Mouse (Mus musculus): ENCODE measurements around the gene Srl.

DNA sequence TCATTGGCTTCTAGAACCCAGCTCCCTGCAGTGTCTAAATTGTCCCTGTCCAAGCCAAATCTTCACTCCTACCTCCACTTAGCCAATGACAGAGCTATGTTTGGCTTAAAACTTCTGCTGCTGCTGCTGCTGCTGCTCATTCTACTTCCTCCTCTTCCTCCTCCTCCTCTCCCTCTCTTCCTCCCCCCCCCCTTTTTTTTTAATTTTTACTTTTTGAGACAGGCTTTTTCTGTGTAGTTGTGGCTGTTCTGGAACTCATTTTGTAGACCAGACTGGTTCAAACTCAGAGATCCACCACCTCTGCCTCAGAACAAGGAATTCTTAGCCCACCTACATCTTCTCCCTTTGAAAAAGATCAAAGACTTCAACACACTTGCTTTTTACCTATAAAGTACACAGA lies 39.0 kb downstream of the Srl start:
- TF ChIP-seq CTCF (conservative IDR thresholded peaks at IDR 0.05; ENCODE audit: insufficient read depth, insufficient read length, low read depth, low read length) = no peak
- no peak for TF ChIP-seq POLR2A (IDR thresholded peaks at IDR 0.05; ENCODE audit: low read depth, low read length)
